Mouse (Mus musculus): Measurements from ENCODE around the gene Gm21560.
"Not testable (repeated sequence)": the region's sequence is repeated elsewhere in the genome, so short reads cannot be mapped to it uniquely, and the experiment has no call there.

Gm21560 gene

GRCm38 (mm10) chr14:6219192-6219591 is at the start of gene Gm21560:
Gene Gm21560, minus strand, starts transcription at chr14:6219292.
- DNase-seq (ENCODE audit: extremely low spot score) = not testable (repeated sequence)

DNA sequence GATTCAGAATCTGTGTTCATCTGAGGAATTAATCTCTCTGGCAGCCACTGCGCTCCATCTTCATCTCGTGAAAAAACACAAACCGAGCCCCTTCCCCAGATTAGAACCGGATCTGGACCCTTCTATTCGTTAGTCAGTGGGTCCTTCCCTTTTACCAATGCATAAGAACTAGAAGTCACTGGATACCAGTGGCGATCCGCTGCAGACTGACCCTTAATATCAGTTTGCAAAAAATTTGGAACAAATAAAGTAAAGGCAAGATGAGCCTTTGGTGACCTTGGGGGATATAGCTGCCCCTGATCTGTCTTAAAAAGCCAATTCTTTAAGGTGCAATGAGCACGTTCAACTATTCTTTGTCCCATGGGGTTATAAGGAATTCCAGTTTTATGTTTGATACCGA is 55.6 kb downstream of the Gm21560 start:
- DNase-seq (ENCODE audit: extremely low spot score) = not testable (repeated sequence)

DNA sequence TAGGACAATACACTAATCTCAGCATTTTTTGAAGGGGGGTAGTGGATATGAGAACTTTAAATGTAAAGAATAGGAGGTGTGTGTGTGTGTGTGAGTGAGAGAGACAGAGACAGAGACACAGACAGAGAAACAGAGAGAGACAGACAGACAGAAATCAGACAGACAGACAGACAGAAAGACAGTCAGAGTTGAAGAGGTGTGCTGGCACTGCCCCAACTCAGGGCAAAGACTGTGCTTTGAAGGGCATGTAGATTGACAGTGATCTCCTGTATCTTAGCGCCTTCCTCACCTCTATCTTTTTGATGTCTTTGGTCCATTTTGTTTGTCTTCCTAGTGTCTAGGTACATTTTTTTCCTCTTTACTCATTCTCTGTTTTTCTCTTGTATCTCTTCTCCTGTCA is 58.0 kb downstream of the Gm21560 start:
- not testable (repeated sequence) for DNase-seq (ENCODE audit: extremely low spot score)
